Mouse (Mus musculus): ENCODE measurements around the gene Gper1. TPM values are rescaled to one million over a fixed set of nuclear protein-coding genes. Genes with fewer than 3 reads are reported as not detected.

Gper1 gene
- polyA plus RNA-seq, 1 experiment from 2014 or later: 1.1 TPM

GRCm38 (mm10) chr5:139418633-139419032 lies 4.3 kb upstream of the Gper1 start:
- WGBS: 15% methylated on average over 3 of the region's 3 CpGs

DNA sequence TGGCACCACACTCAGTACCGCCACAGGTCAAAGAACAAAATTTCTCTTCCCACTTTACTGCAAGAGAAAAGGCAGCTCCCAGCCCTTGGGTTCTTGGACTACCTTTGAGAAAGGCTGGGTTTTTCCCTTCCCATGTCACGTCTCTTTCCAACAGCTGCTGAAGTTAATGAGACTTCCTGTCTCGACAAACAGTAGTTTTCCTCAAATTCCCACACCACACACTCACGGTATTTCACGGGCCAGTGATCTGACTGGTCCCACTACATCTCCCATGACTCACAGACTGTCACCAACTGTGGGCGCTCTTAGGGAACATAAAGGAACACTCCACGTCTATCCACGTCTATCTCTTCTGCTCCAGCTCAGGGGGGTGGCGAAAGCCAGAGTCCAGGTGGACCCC lies 2.2 kb downstream of the Gper1 start:
- H3K4me1 ChIP-seq (ENCODE audit: control insufficient read depth, insufficient read depth, low read length): peaks cover 25% of the 10 kb centered on the region
- no peaks in the 10 kb centered on the region for H3K9me3 ChIP-seq (ENCODE audit: control insufficient read depth, low read length)
- H3K9ac ChIP-seq (ENCODE audit: low read depth, low read length): no peak overlapping the region
- no peaks in the 10 kb centered on the region for H3K27me3 ChIP-seq (replicated peaks; ENCODE audit: control insufficient read depth, insufficient read depth, low read length)
- no peak overlapping the region for H3K4me2 ChIP-seq (ENCODE audit: low read depth, low read length)
- no peak overlapping the region for H3K27ac ChIP-seq (ENCODE audit: low read length)
- no peak overlapping the region for H3K4me3 ChIP-seq (ENCODE audit: low read length)
- WGBS: 65% methylated on average over 9 of the region's 9 CpGs
- H3K36me3 ChIP-seq (ENCODE audit: control insufficient read depth, insufficient read depth, low read length): no peaks in the 10 kb centered on the region
- no peak for ATAC-seq

More at GRCm38 (mm10) chr5:139418633-139419032, 4.3 kb upstream of the Gper1 start:
- no peaks in the 10 kb centered on the region for H3K36me3 ChIP-seq (ENCODE audit: control insufficient read depth, insufficient read depth, low read length)
- no peak for ATAC-seq
- no peaks in the 10 kb centered on the region for H3K9me3 ChIP-seq (ENCODE audit: control insufficient read depth, low read length)
- H3K27me3 ChIP-seq (replicated peaks; ENCODE audit: control insufficient read depth, insufficient read depth, low read length): no peaks in the 10 kb centered on the region
- H3K4me2 ChIP-seq (ENCODE audit: low read depth, low read length): no peak overlapping the region
- peaks cover 18% of the 10 kb centered on the region for H3K4me1 ChIP-seq (ENCODE audit: control insufficient read depth, insufficient read depth, low read length)
- no peak overlapping the region for H3K27ac ChIP-seq (ENCODE audit: low read length)
- no peak overlapping the region for H3K4me3 ChIP-seq (ENCODE audit: low read length)
- H3K9ac ChIP-seq (ENCODE audit: low read depth, low read length): no peak overlapping the region

DNA sequence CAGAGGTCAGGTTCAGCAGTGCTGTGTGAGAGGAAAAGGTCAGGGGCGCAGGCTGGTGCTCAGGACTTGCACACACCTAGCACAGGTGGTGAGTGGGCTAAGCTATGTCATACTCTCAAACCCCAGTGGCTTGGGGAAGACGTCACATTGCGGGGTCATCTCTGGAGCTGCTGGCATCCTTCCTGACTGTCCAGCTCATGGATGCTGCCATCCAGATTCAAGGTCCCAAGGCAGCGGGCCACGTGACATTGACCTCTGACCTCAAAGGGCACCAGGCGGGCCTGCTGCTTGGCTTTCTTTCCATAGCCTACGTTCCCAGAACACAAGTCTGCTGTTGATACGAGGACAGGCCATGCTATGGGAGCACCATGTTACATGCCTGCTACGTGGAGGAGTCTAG lies 4.0 kb downstream of the Gper1 start:
- no peaks in the 10 kb centered on the region for H3K36me3 ChIP-seq (ENCODE audit: control insufficient read depth, insufficient read depth, low read length)
- no peaks in the 10 kb centered on the region for H3K27me3 ChIP-seq (replicated peaks; ENCODE audit: control insufficient read depth, insufficient read depth, low read length)
- H3K9me3 ChIP-seq (ENCODE audit: control insufficient read depth, low read length): no peaks in the 10 kb centered on the region
- H3K27ac ChIP-seq (ENCODE audit: low read length): no peak overlapping the region
- no peak overlapping the region for H3K9ac ChIP-seq (ENCODE audit: low read depth, low read length)
- no peak for ATAC-seq
- peaks cover 33% of the 10 kb centered on the region for H3K4me1 ChIP-seq (ENCODE audit: control insufficient read depth, insufficient read depth, low read length)
- 89% methylated on average over 9 of the region's 9 CpGs for WGBS
- no peak overlapping the region for H3K4me2 ChIP-seq (ENCODE audit: low read depth, low read length)
- H3K4me3 ChIP-seq (ENCODE audit: low read length): no peak overlapping the region

DNA sequence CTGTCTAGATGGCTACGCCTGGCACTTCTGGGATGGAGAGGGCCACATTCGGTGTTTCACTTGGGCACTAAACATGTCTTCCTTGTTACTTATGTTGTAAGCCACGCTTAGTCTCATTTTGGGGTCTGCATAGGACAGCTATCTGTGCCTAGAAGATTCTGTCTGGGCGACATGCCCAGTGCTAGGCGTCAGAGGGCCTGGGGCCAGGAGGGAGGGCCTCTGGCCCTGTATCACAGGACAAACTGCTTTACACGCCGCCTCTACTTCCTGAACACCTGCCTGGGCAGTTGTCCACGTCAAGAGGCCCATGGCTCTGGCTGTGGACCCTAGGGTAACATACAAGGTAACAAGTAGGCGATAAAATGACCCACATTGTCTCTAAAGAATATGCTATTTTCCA lies 5.0 kb downstream of the Gper1 start:
- no peak for ATAC-seq
- peaks cover 29% of the 10 kb centered on the region for H3K4me1 ChIP-seq (ENCODE audit: control insufficient read depth, insufficient read depth, low read length)
- no peak overlapping the region for H3K9ac ChIP-seq (ENCODE audit: low read depth, low read length)
- no peaks in the 10 kb centered on the region for H3K9me3 ChIP-seq (ENCODE audit: control insufficient read depth, low read length)
- 72% methylated on average over 9 of the region's 9 CpGs for WGBS
- no peak overlapping the region for H3K4me3 ChIP-seq (ENCODE audit: low read length)
- no peak overlapping the region for H3K4me2 ChIP-seq (ENCODE audit: low read depth, low read length)
- no peaks in the 10 kb centered on the region for H3K36me3 ChIP-seq (ENCODE audit: control insufficient read depth, insufficient read depth, low read length)
- no peaks in the 10 kb centered on the region for H3K27me3 ChIP-seq (replicated peaks; ENCODE audit: control insufficient read depth, insufficient read depth, low read length)
- H3K27ac ChIP-seq (ENCODE audit: low read length): no peak overlapping the region

GRCm38 (mm10) chr5:139429818-139430341 lies 6.9 kb downstream of the Gper1 start:
- Histone ChIP-seq H3K36me3 (ENCODE audit: control insufficient read depth, insufficient read depth, low read length) (no peaks in the 10 kb centered on the region), H3K27ac (ENCODE audit: low read length) (no peak overlapping the region), H3K9ac (ENCODE audit: low read depth, low read length) (0 out of 2 replicates have a peak overlapping the region, but pooled peaks have one; percentile 37), H3K4me3 (ENCODE audit: low read length) (no peak overlapping the region), H3K9me3 (ENCODE audit: control insufficient read depth, low read length) (no peaks in the 10 kb centered on the region), H3K4me1 (ENCODE audit: control insufficient read depth, insufficient read depth, low read length) (peaks cover 22% of the 10 kb centered on the region), H3K27me3 (replicated peaks; ENCODE audit: control insufficient read depth, insufficient read depth, low read length) (no peaks in the 10 kb centered on the region), H3K4me2 (ENCODE audit: low read depth, low read length) (0 out of 2 replicates have a peak overlapping the region, but pooled peaks have one; percentile 3)
- peak; percentile 32; the same call in 1 of the 2 replicates for ATAC-seq
- WGBS: 32% methylated on average over 12 of the region's 12 CpGs

DNA sequence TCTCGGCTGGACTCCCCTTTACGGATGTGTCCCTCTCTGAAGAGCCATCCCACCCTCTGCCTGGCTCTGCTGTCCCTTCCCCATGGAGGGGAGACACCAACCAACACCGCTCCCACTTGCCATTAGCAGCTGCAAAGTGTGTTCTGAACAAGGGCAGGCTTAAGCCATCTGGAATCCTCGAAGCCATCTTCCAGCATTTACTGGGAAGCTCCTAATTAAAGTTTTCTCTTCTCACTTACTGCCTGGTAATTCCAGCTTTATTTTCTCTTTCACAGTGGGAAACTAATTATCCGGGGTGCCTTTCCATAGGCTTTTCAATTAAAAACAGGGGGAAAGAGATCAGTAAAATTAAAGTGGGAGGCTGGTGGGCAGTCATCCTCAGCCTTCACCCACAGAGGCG lies 9.4 kb downstream of the Gper1 start:
- no peak overlapping the region for H3K9ac ChIP-seq (ENCODE audit: low read depth, low read length)
- no peaks in the 10 kb centered on the region for H3K36me3 ChIP-seq (ENCODE audit: control insufficient read depth, insufficient read depth, low read length)
- H3K27me3 ChIP-seq (replicated peaks; ENCODE audit: control insufficient read depth, insufficient read depth, low read length): no peaks in the 10 kb centered on the region
- ATAC-seq: no peak
- H3K27ac ChIP-seq (ENCODE audit: low read length): no peak overlapping the region
- no peak overlapping the region for H3K4me3 ChIP-seq (ENCODE audit: low read length)
- H3K9me3 ChIP-seq (ENCODE audit: control insufficient read depth, low read length): no peaks in the 10 kb centered on the region
- H3K4me2 ChIP-seq (ENCODE audit: low read depth, low read length): no peak overlapping the region
- peaks cover 22% of the 10 kb centered on the region for H3K4me1 ChIP-seq (ENCODE audit: control insufficient read depth, insufficient read depth, low read length)
- WGBS: 81% methylated on average over 6 of the region's 6 CpGs

DNA sequence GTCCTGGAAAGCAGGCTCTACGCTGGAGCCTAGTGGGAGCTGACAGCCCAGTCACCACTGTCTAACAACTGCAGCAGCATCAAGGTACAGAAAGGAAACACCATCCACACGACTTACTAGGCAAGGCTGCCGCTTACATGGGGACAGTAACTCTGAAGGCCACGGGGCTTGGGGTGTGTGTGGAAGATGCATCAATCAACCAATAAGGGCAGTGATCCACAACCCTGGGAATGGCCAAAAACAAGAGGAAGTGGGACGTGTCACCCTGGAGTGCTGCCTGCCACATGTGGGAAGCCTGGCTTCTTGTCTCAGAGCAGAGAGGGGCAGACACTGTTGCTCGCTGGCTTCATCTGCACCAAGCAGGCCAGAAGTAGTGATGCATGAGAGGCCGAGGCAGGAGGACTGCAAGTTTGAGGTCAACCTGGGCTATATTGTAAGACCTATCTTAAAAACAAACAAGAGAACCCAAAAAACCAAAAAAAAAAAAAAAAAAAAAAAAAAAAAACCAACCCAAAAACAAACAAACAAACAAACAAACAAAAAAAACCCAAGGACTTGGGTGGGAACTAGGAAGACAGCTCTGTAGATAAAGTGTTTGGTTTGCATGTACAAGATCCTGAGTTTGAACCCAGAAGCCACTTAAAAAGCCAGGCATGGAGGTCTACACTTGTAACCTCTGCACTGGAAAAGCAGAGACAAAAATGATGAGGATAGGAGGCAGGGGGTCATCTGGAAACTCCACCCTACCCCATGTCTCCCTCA lies 10.0 kb downstream of the Gper1 start:
- H3K4me1 ChIP-seq (ENCODE audit: control insufficient read depth, insufficient read depth, low read length): peaks cover 21% of the 10 kb centered on the region
- no peak overlapping the region for H3K4me3 ChIP-seq (ENCODE audit: low read length)
- H3K4me2 ChIP-seq (ENCODE audit: low read depth, low read length): no peak overlapping the region
- 80% methylated on average over 7 of the region's 7 CpGs for WGBS
- H3K27me3 ChIP-seq (replicated peaks; ENCODE audit: control insufficient read depth, insufficient read depth, low read length): no peaks in the 10 kb centered on the region
- ATAC-seq: no peak
- no peak overlapping the region for H3K9ac ChIP-seq (ENCODE audit: low read depth, low read length)
- H3K9me3 ChIP-seq (ENCODE audit: control insufficient read depth, low read length): no peaks in the 10 kb centered on the region
- no peaks in the 10 kb centered on the region for H3K36me3 ChIP-seq (ENCODE audit: control insufficient read depth, insufficient read depth, low read length)
- no peak overlapping the region for H3K27ac ChIP-seq (ENCODE audit: low read length)

GRCm38 (mm10) chr5:139433842-139434568 lies 11.1 kb downstream of the Gper1 start:
- no peaks in the 10 kb centered on the region for H3K36me3 ChIP-seq (ENCODE audit: control insufficient read depth, insufficient read depth, low read length)
- no peak overlapping the region for H3K4me2 ChIP-seq (ENCODE audit: low read depth, low read length)
- no peaks in the 10 kb centered on the region for H3K27me3 ChIP-seq (replicated peaks; ENCODE audit: control insufficient read depth, insufficient read depth, low read length)
- no peak overlapping the region for H3K9ac ChIP-seq (ENCODE audit: low read depth, low read length)
- peaks cover 19% of the 10 kb centered on the region for H3K4me1 ChIP-seq (ENCODE audit: control insufficient read depth, insufficient read depth, low read length)
- H3K27ac ChIP-seq (ENCODE audit: low read length): no peak overlapping the region
- no peak overlapping the region for H3K4me3 ChIP-seq (ENCODE audit: low read length)
- ATAC-seq: no peak
- 85% methylated on average over 9 of the region's 9 CpGs for WGBS
- no peaks in the 10 kb centered on the region for H3K9me3 ChIP-seq (ENCODE audit: control insufficient read depth, low read length)

GRCm38 (mm10) chr5:139434940-139435339 lies 12.0 kb downstream of the Gper1 start:
- WGBS: 50% methylated on average over 8 of the region's 8 CpGs
- H3K4me2 ChIP-seq (ENCODE audit: low read depth, low read length): no peak overlapping the region
- ATAC-seq: no peak
- peaks cover 10% of the 10 kb centered on the region for H3K4me1 ChIP-seq (ENCODE audit: control insufficient read depth, insufficient read depth, low read length)
- H3K36me3 ChIP-seq (ENCODE audit: control insufficient read depth, insufficient read depth, low read length): no peaks in the 10 kb centered on the region
- no peaks in the 10 kb centered on the region for H3K27me3 ChIP-seq (replicated peaks; ENCODE audit: control insufficient read depth, insufficient read depth, low read length)
- H3K9me3 ChIP-seq (ENCODE audit: control insufficient read depth, low read length): no peaks in the 10 kb centered on the region
- H3K27ac ChIP-seq (ENCODE audit: low read length): no peak overlapping the region
- no peak overlapping the region for H3K9ac ChIP-seq (ENCODE audit: low read depth, low read length)
- no peak overlapping the region for H3K4me3 ChIP-seq (ENCODE audit: low read length)

Measured in intestine, embryonic 16.5 days (tissue).